Mouse (Mus musculus) CH12.LX (cell line): ENCODE results near the gene Gm4303.
"Not testable (repeated sequence)": the region's sequence is repeated elsewhere in the genome, so short reads cannot be mapped to it uniquely, and the experiment has no call there.

Experiments
- CHD1 ChIP-seq: IDR thresholded peaks from 2 replicates; pipeline ENCODE4 v1.6.1; 2012; ENCODE audit warnings: low read depth, low read length, improper control_type of control experiment, inconsistent platforms
- CTCF ChIP-seq, 2 experiments: IDR thresholded peaks in 1 of 2; conservative IDR thresholded peaks in 1 of 2; 2 replicates each; pipeline ENCODE4 v1.5.1; 2011 to 2012; ENCODE audit warnings: low read depth in 2 of 2, low read length in 2 of 2, improper control_type of control experiment in 1 of 2, inconsistent platforms in 1 of 2, mild to moderate bottlenecking in 1 of 2, moderate library complexity in 1 of 2
- EP300 ChIP-seq: IDR thresholded peaks from 2 replicates; pipeline ENCODE4 v1.6.1; 2011; ENCODE audit warnings: low read length, improper control_type of control experiment
- JUND ChIP-seq: conservative IDR thresholded peaks from 2 replicates; pipeline ENCODE4 v1.6.1; 2011; ENCODE audit warnings: low read depth, low read length, improper control_type of control experiment
- KAT2A ChIP-seq: IDR thresholded peaks from 2 replicates; pipeline ENCODE4 v1.6.1; 2012; ENCODE audit warnings: low read length, improper control_type of control experiment, inconsistent platforms; ENCODE audit not compliant: insufficient replicate concordance
- MAZ ChIP-seq: IDR thresholded peaks from 2 replicates; pipeline ENCODE4 v1.6.1; 2012; ENCODE audit warnings: low read depth, mild to moderate bottlenecking, inconsistent platforms, low read length, improper control_type of control experiment, moderate library complexity
- MXI1 ChIP-seq: IDR thresholded peaks from 2 replicates; pipeline ENCODE4 v1.6.1; 2011; ENCODE audit warnings: mild to moderate bottlenecking, low read depth, low read length, improper control_type of control experiment
- NELFE ChIP-seq: IDR thresholded peaks from 2 replicates; pipeline ENCODE4 v1.6.1; 2011; ENCODE audit warnings: low read depth, low read length, improper control_type of control experiment
- POLR2A ChIP-seq: IDR thresholded peaks from 2 replicates; pipeline ENCODE4 v1.6.1; 2011; ENCODE audit warnings: low read depth, mild to moderate bottlenecking, improper control_type of control experiment, low read length
- POLR2AphosphoS2 ChIP-seq: IDR thresholded peaks from 2 replicates; pipeline ENCODE4 v1.6.1; 2011; ENCODE audit warnings: low read depth, low read length, improper control_type of control experiment
- TBP ChIP-seq: conservative IDR thresholded peaks from 2 replicates; pipeline ENCODE4 v1.6.1; 2011; ENCODE audit warnings: low read depth, low read length, improper control_type of control experiment
- UBTF ChIP-seq: IDR thresholded peaks from 2 replicates; pipeline ENCODE4 v1.6.1; 2012; ENCODE audit warnings: low read depth, mild to moderate bottlenecking, inconsistent platforms, low read length, improper control_type of control experiment, moderate library complexity
- USF1 ChIP-seq: IDR thresholded peaks from 2 replicates; pipeline ENCODE4 v1.6.1; 2014; ENCODE audit warnings: low read depth, mild to moderate bottlenecking, inconsistent platforms, low read length, improper control_type of control experiment
- USF2 ChIP-seq: conservative IDR thresholded peaks from 2 replicates; pipeline ENCODE4 v1.6.1; 2011; ENCODE audit warnings: low read depth, low read length, improper control_type of control experiment

GRCm38 (mm10) chr10:100345672-100346071 is at the start of gene Gm4303:
- TF ChIP-seq CHD1; JUND; TBP; KAT2A; NELFE; USF1; CTCF (conservative IDR thresholded peaks at IDR 0.05 in 1 of 2, IDR thresholded peaks at IDR 0.05 in 1 of 2; ENCODE audit: low read depth in 2 of 2, low read length in 2 of 2); USF2; POLR2A; POLR2AphosphoS2; MXI1; EP300; MAZ; UBTF: not testable (repeated sequence)
